Comparison of ENCODE assay signal across 18 mouse cellular contexts in the genomic region with DNA sequence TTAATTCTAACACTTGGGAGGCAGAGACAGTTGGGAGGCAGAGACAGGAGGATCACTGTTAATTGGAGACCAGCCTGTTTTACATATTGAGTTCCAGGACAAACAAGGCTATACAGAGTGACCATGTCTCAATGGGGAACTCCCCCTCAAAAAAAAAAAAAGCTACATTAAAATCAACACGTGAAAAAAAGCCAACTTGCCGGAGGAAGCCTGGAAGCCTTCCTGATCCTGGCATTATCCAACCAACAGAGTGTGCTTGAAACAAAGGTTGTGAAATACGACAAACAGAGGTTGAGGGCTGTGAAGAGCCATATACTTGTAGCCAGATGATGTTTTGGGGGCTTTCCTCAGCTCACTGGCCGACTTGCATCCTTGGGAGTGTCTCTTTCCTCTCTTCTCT.
"Had no signal": no experiment of that assay in that cellular context is flagged by ENCODE, and none has a peak within 500 bp of the region (broad histone marks: within the 10 kb centered on the region; RNA-seq: fewer than 3 reads in every experiment).

No protein-coding gene starts in this region.

- H3K9me3 ChIP-seq: intestine, embryonic 15.5 days; kidney, embryonic 15.5 days; limb, embryonic 12.5 days; limb, embryonic 15.5 days; stomach, embryonic 15.5 days had no signal

- H3K27me3 ChIP-seq: intestine, embryonic 15.5 days; kidney, embryonic 15.5 days; limb, embryonic 15.5 days; stomach, embryonic 15.5 days had no signal

- H3K36me3 ChIP-seq: intestine, embryonic 15.5 days; kidney, embryonic 15.5 days; limb, embryonic 12.5 days; limb, embryonic 15.5 days; stomach, embryonic 15.5 days had no signal

- H3K4me2 ChIP-seq: intestine, embryonic 15.5 days; kidney, embryonic 15.5 days; limb, embryonic 12.5 days; limb, embryonic 15.5 days; midbrain, embryonic 11.5 days; stomach, embryonic 15.5 days had no signal

- H3K4me1 ChIP-seq: intestine, embryonic 15.5 days; kidney, embryonic 15.5 days; limb, embryonic 15.5 days; stomach, embryonic 15.5 days had no signal

- H3K4me3 ChIP-seq: intestine, embryonic 15.5 days; kidney, embryonic 15.5 days; limb, embryonic 12.5 days; limb, embryonic 15.5 days; megakaryocyte, embryonic 14.5 days; stomach, embryonic 15.5 days had no signal

- H3K9ac ChIP-seq: intestine, embryonic 15.5 days; kidney, embryonic 15.5 days; limb, embryonic 12.5 days; limb, embryonic 15.5 days; liver, embryonic 14.5 days; stomach, embryonic 15.5 days had no signal

- DNase-seq: kidney, adult 11 months; kidney, adult 8-10 months; kidney, postnatal 10 days; kidney, postnatal 36 days; left cerebral cortex, postnatal 4 days; midbrain, embryonic 14.5 days; right cerebral cortex, postnatal 25 days; spleen, adult 18-20 months; thymus, adult 18-20 months; thymus, postnatal 36 days had no signal

- ATAC-seq: intestine, embryonic 15.5 days had no signal

- H3K27ac ChIP-seq: intestine, embryonic 15.5 days; kidney, embryonic 15.5 days; limb, embryonic 12.5 days; limb, embryonic 15.5 days; liver, embryonic 14.5 days; stomach, embryonic 15.5 days had no signal
